Mouse (Mus musculus) forebrain, embryonic 11.5 days (tissue): ENCODE data around the gene Car11. TPM values are rescaled to one million over a fixed set of nuclear protein-coding genes. Genes with fewer than 3 reads are reported as not detected.

Source experiments
- ATAC-seq: fragments of 200-750 bp; cut with Nextera tagmentation; replicated peaks from 2 replicates; pipeline ENCODE4 v1.8.0; 2017; ENCODE audit warnings: moderate TSS enrichment; ENCODE audit not compliant: low FRiP score
- DNase-seq: peaks from one replicate; pipeline ENCODE4 v3.0.0-alpha.2; 2017; ENCODE audit warnings: low spot score
- H3K27ac ChIP-seq: fragments of 300-500 bp; sonication (generic); 2 replicates; pipeline ENCODE4 v1.5.1; 2014; ENCODE audit warnings: low read depth, low read length
- H3K27me3 ChIP-seq: fragments of 300-500 bp; sonication (generic); 2 replicates; pipeline ENCODE4 v1.6.1; 2014; ENCODE audit warnings: mild to moderate bottlenecking, low read length, mixed read lengths; ENCODE audit not compliant: control insufficient read depth, insufficient read depth
- H3K36me3 ChIP-seq: fragments of 300-500 bp; sonication (generic); 2 replicates; pipeline ENCODE4 v1.6.1; 2014; ENCODE audit warnings: mild to moderate bottlenecking, low read length, moderate library complexity, mixed read lengths; ENCODE audit not compliant: control insufficient read depth, insufficient read depth
- H3K4me1 ChIP-seq: fragments of 300-500 bp; sonication (generic); replicated peaks from 2 replicates; pipeline ENCODE4 v1.6.1; 2014; ENCODE audit warnings: low read length, mixed read lengths; ENCODE audit not compliant: control insufficient read depth, insufficient read depth
- H3K4me2 ChIP-seq: fragments of 300-500 bp; sonication (generic); 2 replicates; pipeline ENCODE4 v1.6.1; 2014; ENCODE audit warnings: low read depth, mild to moderate bottlenecking, low read length, moderate library complexity, mixed read lengths; ENCODE audit not compliant: severe bottlenecking
- H3K4me3 ChIP-seq: fragments of 300-500 bp; sonication (generic); 2 replicates; pipeline ENCODE4 v1.5.1; 2014; ENCODE audit warnings: low read depth, low read length
- H3K9ac ChIP-seq: fragments of 300-500 bp; sonication (generic); 2 replicates; pipeline ENCODE4 v1.6.1; 2014; ENCODE audit warnings: low read length
- H3K9me3 ChIP-seq: fragments of 300-500 bp; sonication (generic); 2 replicates; pipeline ENCODE4 v1.6.1; 2016; ENCODE audit warnings: low read length, mixed read lengths; ENCODE audit not compliant: control insufficient read depth
- WGBS: fragments of 180-500 bp; shearing (Covaris S2); extraction: QIAGEN DNeasy Blood & Tissue Kit; methylation state at CpG from one replicate; pipeline ENCODE4 v1.1.7; 2014; 5-methylcytosine and 5-hydroxymethylcytosine counted together
- polyA plus RNA-seq: library from polyadenylated mRNA; unstranded; fragments of >200 nt; fragmentation: Nextera tagmentation; extraction: Ambion mirVana; gene quantifications from 2 replicates; pipeline ENCODE4 v1.2.1, GENCODE M21; 2014

The Car11 gene
- polyA plus RNA-seq, 1 experiment from 2014 or later: 3.6 TPM

GRCm38 (mm10) chr7:45730727-45731431 lies 31.2 kb downstream of the Car11 start:
- ATAC-seq (peak; percentile 55), DNase-seq (peak; percentile 88)
- H3K27ac ChIP-seq: no peak overlapping the region
- no peak overlapping the region for H3K9ac ChIP-seq
- no peaks in the 10 kb centered on the region for H3K9me3 ChIP-seq
- no peaks in the 10 kb centered on the region; the same call in 1 of the 2 replicates for H3K36me3 ChIP-seq
- H3K4me2 ChIP-seq: no peak overlapping the region
- 19% methylated on average over 16 of the region's 16 CpGs for WGBS
- no peak overlapping the region for H3K4me3 ChIP-seq
- no peaks in the 10 kb centered on the region for H3K4me1 ChIP-seq
- no peaks in the 10 kb centered on the region for H3K27me3 ChIP-seq

GRCm38 (mm10) chr7:45733477-45733876 lies 33.8 kb downstream of the Car11 start:
- Histone ChIP-seq H3K4me3 (no peak overlapping the region), H3K4me1 (no peaks in the 10 kb centered on the region), H3K27ac (no peak overlapping the region), H3K9me3 (no peaks in the 10 kb centered on the region), H3K27me3 (no peaks in the 10 kb centered on the region), H3K4me2 (no peak overlapping the region), H3K9ac (no peak overlapping the region), H3K36me3 (no peaks in the 10 kb centered on the region)
- ATAC-seq: no peak
- 80% methylated on average over 5 of the region's 5 CpGs for WGBS
- no peak for DNase-seq

GRCm38 (mm10) chr7:45739162-45739763 lies 39.6 kb downstream of the Car11 start:
- Histone ChIP-seq H3K27me3 (no peaks in the 10 kb centered on the region), H3K27ac (no peak overlapping the region), H3K4me3 (no peak overlapping the region), H3K9ac (no peak overlapping the region), H3K4me1 (no peaks in the 10 kb centered on the region), H3K9me3 (no peaks in the 10 kb centered on the region), H3K36me3 (no peaks in the 10 kb centered on the region), H3K4me2 (no peak overlapping the region)
- peak; percentile 92 for DNase-seq
- ATAC-seq: peak; percentile 82
- 8% methylated on average over 9 of the region's 9 CpGs for WGBS

DNA sequence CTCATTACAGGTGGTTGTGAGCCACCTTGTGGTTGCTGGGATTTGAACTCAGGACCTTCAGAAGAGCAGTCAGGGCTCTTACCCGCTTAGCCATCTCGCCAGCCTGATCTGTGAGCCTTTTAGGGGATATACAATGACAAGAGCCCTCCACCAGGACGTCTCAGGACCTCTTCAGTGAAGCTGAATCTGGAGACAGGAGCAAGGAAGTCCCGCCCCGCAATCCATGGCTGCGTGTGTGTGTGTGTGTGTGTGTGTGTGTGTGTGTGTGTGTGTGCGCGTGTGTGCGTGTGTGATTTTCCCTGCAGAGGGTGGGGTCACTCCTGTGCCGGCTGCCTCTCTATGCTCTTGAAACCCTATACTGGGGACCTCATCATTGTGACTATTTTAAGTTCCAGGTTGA lies 40.2 kb downstream of the Car11 start:
- 63% methylated on average over 10 of the region's 10 CpGs for WGBS
- DNase-seq: no peak
- H3K4me3 ChIP-seq: no peak overlapping the region
- no peaks in the 10 kb centered on the region for H3K4me1 ChIP-seq
- H3K4me2 ChIP-seq: no peak overlapping the region
- no peaks in the 10 kb centered on the region for H3K27me3 ChIP-seq
- no peak for ATAC-seq
- H3K9ac ChIP-seq: no peak overlapping the region
- no peak overlapping the region for H3K27ac ChIP-seq
- no peaks in the 10 kb centered on the region for H3K36me3 ChIP-seq
- H3K9me3 ChIP-seq: no peaks in the 10 kb centered on the region

GRCm38 (mm10) chr7:45741308-45741707 lies 41.7 kb downstream of the Car11 start:
- 86% methylated on average over 12 of the region's 12 CpGs for WGBS
- H3K9me3 ChIP-seq: no peaks in the 10 kb centered on the region
- H3K27me3 ChIP-seq: no peaks in the 10 kb centered on the region
- no peak overlapping the region for H3K4me3 ChIP-seq
- no peaks in the 10 kb centered on the region for H3K4me1 ChIP-seq
- H3K4me2 ChIP-seq: no peak overlapping the region
- DNase-seq (no peak), ATAC-seq (no peak)
- H3K9ac ChIP-seq: no peak overlapping the region
- no peak overlapping the region for H3K27ac ChIP-seq
- H3K36me3 ChIP-seq: no peaks in the 10 kb centered on the region

GRCm38 (mm10) chr7:45741777-45742176 lies 42.1 kb downstream of the Car11 start:
- 40% methylated on average over 11 of the region's 11 CpGs for WGBS
- Histone ChIP-seq H3K4me3 (no peak overlapping the region), H3K27me3 (no peaks in the 10 kb centered on the region), H3K36me3 (no peaks in the 10 kb centered on the region), H3K9me3 (no peaks in the 10 kb centered on the region), H3K9ac (no peak overlapping the region), H3K4me1 (no peaks in the 10 kb centered on the region), H3K4me2 (no peak overlapping the region), H3K27ac (no peak overlapping the region)
- ATAC-seq: no peak
- no peak for DNase-seq

DNA sequence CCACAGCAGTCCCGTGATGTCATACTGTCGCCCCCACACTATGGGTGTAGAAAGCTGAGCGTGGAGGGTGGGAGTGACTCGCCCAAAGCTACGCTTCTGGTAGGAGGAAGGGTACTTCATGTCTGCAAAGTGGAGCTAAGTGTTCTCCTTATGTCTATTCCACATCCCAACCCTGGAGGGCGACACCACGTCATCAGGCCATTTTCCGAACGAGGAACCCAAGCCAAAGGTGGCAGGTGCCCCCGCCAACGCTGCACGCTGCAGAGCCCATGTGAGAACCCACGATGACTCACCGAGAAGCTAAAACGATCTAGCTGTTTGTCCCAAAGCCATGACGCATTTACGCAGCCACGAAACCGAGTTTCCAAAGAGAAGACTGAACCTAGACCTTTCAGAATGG lies 42.7 kb downstream of the Car11 start:
- Histone ChIP-seq H3K4me1 (no peaks in the 10 kb centered on the region), H3K9me3 (no peaks in the 10 kb centered on the region), H3K27ac (no peak overlapping the region), H3K4me2 (no peak overlapping the region), H3K4me3 (no peak overlapping the region), H3K9ac (no peak overlapping the region), H3K27me3 (no peaks in the 10 kb centered on the region), H3K36me3 (no peaks in the 10 kb centered on the region)
- WGBS: 33% methylated on average over 19 of the region's 19 CpGs
- DNase-seq (no peak), ATAC-seq (no peak)

GRCm38 (mm10) chr7:45744387-45744786 lies 44.7 kb downstream of the Car11 start:
- no peak overlapping the region for H3K9ac ChIP-seq
- no peaks in the 10 kb centered on the region for H3K36me3 ChIP-seq
- 34% methylated on average over 2 of the region's 2 CpGs for WGBS
- no peaks in the 10 kb centered on the region for H3K4me1 ChIP-seq
- peak; percentile 68 for DNase-seq
- no peaks in the 10 kb centered on the region for H3K27me3 ChIP-seq
- no peaks in the 10 kb centered on the region for H3K9me3 ChIP-seq
- ATAC-seq: no peak
- no peak overlapping the region for H3K4me3 ChIP-seq
- no peak overlapping the region for H3K27ac ChIP-seq
- H3K4me2 ChIP-seq: no peak overlapping the region

GRCm38 (mm10) chr7:45746518-45746917 lies 46.9 kb downstream of the Car11 start:
- ATAC-seq: no peak
- Histone ChIP-seq H3K4me3 (no peak overlapping the region), H3K4me2 (no peak overlapping the region), H3K4me1 (no peaks in the 10 kb centered on the region), H3K9ac (no peak overlapping the region), H3K27me3 (no peaks in the 10 kb centered on the region), H3K36me3 (no peaks in the 10 kb centered on the region), H3K27ac (no peak overlapping the region), H3K9me3 (no peaks in the 10 kb centered on the region)
- no peak for DNase-seq
- 64% methylated on average over 6 of the region's 6 CpGs for WGBS
